Mouse (Mus musculus): ENCODE data around the gene 4930432K21Rik.

- no peak for TF ChIP-seq POLR2AphosphoS2 (IDR thresholded peaks at IDR 0.05; ENCODE audit: insufficient read length, low read depth)
- TF ChIP-seq POLR2A (IDR thresholded peaks at IDR 0.05; ENCODE audit: insufficient read length, low read depth): no peak
- no peak for TF ChIP-seq MYOG (IDR thresholded peaks at IDR 0.05; ENCODE audit: control insufficient read depth in 1 of 3, insufficient read depth in 1 of 3, insufficient read length in 2 of 3, low read depth in 2 of 3)
- TF ChIP-seq TCF12 (IDR thresholded peaks at IDR 0.05; ENCODE audit: insufficient read depth, poor library complexity, severe bottlenecking): no peak
- no peak for TF ChIP-seq USF1 (IDR thresholded peaks at IDR 0.05; ENCODE audit: low read depth)
- TF ChIP-seq E2F4 (IDR thresholded peaks at IDR 0.05; ENCODE audit: insufficient read depth): no peak
- no peak for TF ChIP-seq MYOD1 (IDR thresholded peaks at IDR 0.05; ENCODE audit: control insufficient read depth in 1 of 3, insufficient read length in 2 of 3, low read depth in 2 of 3)
- TF ChIP-seq MAX (IDR thresholded peaks at IDR 0.05; ENCODE audit: low read depth): no peak
- TF ChIP-seq SRF (IDR thresholded peaks at IDR 0.05; ENCODE audit: control insufficient read depth, insufficient read length, low read depth): no peak
- no peak for TF ChIP-seq CEBPB (IDR thresholded peaks at IDR 0.05; ENCODE audit: insufficient read depth, poor library complexity, severe bottlenecking)
- TF ChIP-seq TCF3 (IDR thresholded peaks at IDR 0.05; ENCODE audit: insufficient read length, low read depth): no peak
Observed at GRCm38 (mm10) chr8:84193161-84193560, 45.3 kb downstream of the 4930432K21Rik start.
